Mouse (Mus musculus): Measurements from ENCODE around the gene 4933421I07Rik. TPM values are rescaled to one million over a fixed set of nuclear protein-coding genes. Genes with fewer than 3 reads are reported as not detected.

4933421I07Rik gene
- not detected in 2 replicates for polyA plus RNA-seq (2016; fragmentation: Nextera tagmentation; extraction: Ambion mirVana)

GRCm38 (mm10) chr7:42447850-42448249, at the start of gene 4933421I07Rik:
Gene 4933421I07Rik (minus strand): TSS chr7:42448120.
- no peaks in the 10 kb centered on the region for H3K36me3 ChIP-seq
- no peak within 1 kb of the TSS for H3K9ac ChIP-seq
- no peak within 1 kb of the TSS for H3K27ac ChIP-seq
- WGBS = 81% methylated on average over 5 of the region's 5 CpGs
- no peak for ATAC-seq (ENCODE audit: low FRiP score, low read depth)
- no peaks in the 10 kb centered on the region for H3K4me1 ChIP-seq
- H3K4me3 ChIP-seq = no peak within 1 kb of the TSS
- no peaks in the 10 kb centered on the region for H3K27me3 ChIP-seq (replicated peaks)
- H3K4me2 ChIP-seq (replicated peaks) = no peak within 1 kb of the TSS
- peaks cover 72% of the 10 kb centered on the region for H3K9me3 ChIP-seq

- peaks cover 41% of the 10 kb centered on the region for H3K36me3 ChIP-seq
- WGBS = 90% methylated on average over 9 of the region's 9 CpGs
- no peaks in the 10 kb centered on the region for H3K27me3 ChIP-seq (replicated peaks)
These were observed 49.4 kb upstream of the 4933421I07Rik start for GRCm38 (mm10) chr7:42497356-42497755.

GRCm38 (mm10) chr7:42496202-42496601, 48.3 kb upstream of the 4933421I07Rik start:
- Histone ChIP-seq H3K4me3 (no peak overlapping the region), H3K27me3 (replicated peaks) (no peaks in the 10 kb centered on the region), H3K9ac (no peak overlapping the region), H3K36me3 (peaks cover 38% of the 10 kb centered on the region), H3K27ac (no peak overlapping the region), H3K4me1 (no peaks in the 10 kb centered on the region), H3K9me3 (peaks cover 42% of the 10 kb centered on the region), H3K4me2 (replicated peaks) (no peak overlapping the region)
- ATAC-seq (ENCODE audit: low FRiP score, low read depth) = no peak
- 86% methylated on average over 1 of the region's 1 CpGs for WGBS

More at GRCm38 (mm10) chr7:42497356-42497755, 49.4 kb upstream of the 4933421I07Rik start:
- Histone ChIP-seq H3K4me2 (replicated peaks) (no peak overlapping the region), H3K9ac (no peak overlapping the region), H3K9me3 (peaks cover 41% of the 10 kb centered on the region), H3K4me1 (no peaks in the 10 kb centered on the region), H3K27ac (no peak overlapping the region), H3K4me3 (no peak overlapping the region)
- ATAC-seq (ENCODE audit: low FRiP score, low read depth) = no peak

- WGBS = 95% methylated on average over 5 of the region's 5 CpGs
- ATAC-seq (ENCODE audit: low FRiP score, low read depth) = no peak
- Histone ChIP-seq H3K27ac (no peak overlapping the region), H3K9ac (no peak overlapping the region), H3K4me3 (no peak overlapping the region), H3K36me3 (peaks cover 39% of the 10 kb centered on the region), H3K27me3 (replicated peaks) (no peaks in the 10 kb centered on the region), H3K9me3 (peaks cover 26% of the 10 kb centered on the region), H3K4me1 (no peaks in the 10 kb centered on the region), H3K4me2 (replicated peaks) (no peak overlapping the region)
These were observed 42.9 kb upstream of the 4933421I07Rik start for GRCm38 (mm10) chr7:42490859-42491258.

GRCm38 (mm10) chr7:42490358-42490757, 42.4 kb upstream of the 4933421I07Rik start:
- H3K4me2 ChIP-seq (replicated peaks) = no peak overlapping the region
- no peaks in the 10 kb centered on the region for H3K27me3 ChIP-seq (replicated peaks)
- no peak for ATAC-seq (ENCODE audit: low FRiP score, low read depth)
- no peak overlapping the region for H3K27ac ChIP-seq
- 90% methylated on average over 4 of the region's 4 CpGs for WGBS
- peaks cover 43% of the 10 kb centered on the region for H3K36me3 ChIP-seq
- H3K9me3 ChIP-seq = peaks cover 23% of the 10 kb centered on the region
- no peak overlapping the region for H3K9ac ChIP-seq
- no peaks in the 10 kb centered on the region for H3K4me1 ChIP-seq
- no peak overlapping the region for H3K4me3 ChIP-seq

- no peak for ATAC-seq (ENCODE audit: low FRiP score, low read depth)
- Histone ChIP-seq H3K27ac (no peak overlapping the region), H3K4me2 (replicated peaks) (no peak overlapping the region), H3K4me1 (no peaks in the 10 kb centered on the region), H3K27me3 (replicated peaks) (no peaks in the 10 kb centered on the region), H3K9me3 (peaks cover 36% of the 10 kb centered on the region), H3K9ac (no peak overlapping the region), H3K36me3 (no peaks in the 10 kb centered on the region), H3K4me3 (no peak overlapping the region)
- WGBS = 69% methylated on average over 4 of the region's 4 CpGs
These were observed 6.7 kb upstream of the 4933421I07Rik start for GRCm38 (mm10) chr7:42454640-42455039.

- no peak overlapping the region for H3K9ac ChIP-seq
These were observed 2.7 kb upstream of the 4933421I07Rik start for GRCm38 (mm10) chr7:42450618-42451017.

DNA sequence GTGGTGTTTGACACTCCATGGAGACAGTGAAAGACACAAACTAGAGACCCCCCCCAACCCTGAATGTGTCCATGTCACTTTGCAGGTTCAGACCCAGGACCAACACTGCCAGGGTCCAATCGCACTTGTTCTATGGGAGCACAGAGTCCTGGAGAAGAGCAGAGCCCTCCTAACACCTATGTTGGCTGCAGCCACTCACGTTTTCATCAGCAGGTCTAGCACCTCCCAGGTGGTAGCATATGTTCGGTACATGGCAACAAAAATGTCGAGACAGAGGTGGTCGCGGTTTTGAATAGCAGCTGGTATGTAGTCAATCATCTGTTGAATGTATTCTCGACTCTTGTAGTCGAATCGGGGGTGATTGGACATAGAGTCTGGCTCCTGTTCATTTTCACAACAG, 568 bp downstream of the 4933421I07Rik start:
- WGBS = 86% methylated on average over 9 of the region's 9 CpGs
- Histone ChIP-seq H3K36me3 (no peaks in the 10 kb centered on the region), H3K27me3 (replicated peaks) (no peaks in the 10 kb centered on the region), H3K9ac (no peak overlapping the region), H3K9me3 (peaks cover 70% of the 10 kb centered on the region), H3K27ac (no peak overlapping the region), H3K4me3 (no peak overlapping the region), H3K4me1 (no peaks in the 10 kb centered on the region), H3K4me2 (replicated peaks) (no peak overlapping the region)
- no peak for ATAC-seq (ENCODE audit: low FRiP score, low read depth)

More at GRCm38 (mm10) chr7:42450618-42451017, 2.7 kb upstream of the 4933421I07Rik start:
- Histone ChIP-seq H3K27ac (no peak overlapping the region), H3K36me3 (no peaks in the 10 kb centered on the region), H3K4me3 (no peak overlapping the region), H3K4me2 (replicated peaks) (no peak overlapping the region), H3K9me3 (peaks cover 63% of the 10 kb centered on the region), H3K4me1 (no peaks in the 10 kb centered on the region), H3K27me3 (replicated peaks) (no peaks in the 10 kb centered on the region)
- no peak for ATAC-seq (ENCODE audit: low FRiP score, low read depth)
- WGBS = 51% methylated on average over 3 of the region's 3 CpGs

Other genes starting within 250 kb of the 4933421I07Rik start
- not detected in 2 replicates for gene Vmn2r61, start 188.1 kb downstream of the 4933421I07Rik start, polyA plus RNA-seq (2016; fragmentation: Nextera tagmentation; extraction: Ambion mirVana)
- gene Zfp141, start 57.6 kb upstream of the 4933421I07Rik start, polyA plus RNA-seq (2016; fragmentation: Nextera tagmentation; extraction: Ambion mirVana) = 12.7 and 16.1 TPM in 2 replicates
- gene Gm21028, start 130.5 kb upstream of the 4933421I07Rik start, polyA plus RNA-seq (2016; fragmentation: Nextera tagmentation; extraction: Ambion mirVana) = not detected in 2 replicates
- gene Zfp977, start 144.4 kb upstream of the 4933421I07Rik start, polyA plus RNA-seq (2016; fragmentation: Nextera tagmentation; extraction: Ambion mirVana) = 1.1 and 1.9 TPM in 2 replicates
- gene Zfp976, start 194.5 kb upstream of the 4933421I07Rik start, polyA plus RNA-seq (2016; fragmentation: Nextera tagmentation; extraction: Ambion mirVana) = 2.9 and 3.0 TPM in 2 replicates
- gene Zfp975, start 244.6 kb upstream of the 4933421I07Rik start, polyA plus RNA-seq (2016; fragmentation: Nextera tagmentation; extraction: Ambion mirVana) = 6.7 and 8.6 TPM in 2 replicates